Mouse (Mus musculus): ENCODE results near the gene Fhad1. TPM values are rescaled to one million over a fixed set of nuclear protein-coding genes. Genes with fewer than 3 reads are reported as not detected.

The Fhad1 gene
- polyA plus RNA-seq, 1 experiment from 2014 or later: 0.64 TPM

DNA sequence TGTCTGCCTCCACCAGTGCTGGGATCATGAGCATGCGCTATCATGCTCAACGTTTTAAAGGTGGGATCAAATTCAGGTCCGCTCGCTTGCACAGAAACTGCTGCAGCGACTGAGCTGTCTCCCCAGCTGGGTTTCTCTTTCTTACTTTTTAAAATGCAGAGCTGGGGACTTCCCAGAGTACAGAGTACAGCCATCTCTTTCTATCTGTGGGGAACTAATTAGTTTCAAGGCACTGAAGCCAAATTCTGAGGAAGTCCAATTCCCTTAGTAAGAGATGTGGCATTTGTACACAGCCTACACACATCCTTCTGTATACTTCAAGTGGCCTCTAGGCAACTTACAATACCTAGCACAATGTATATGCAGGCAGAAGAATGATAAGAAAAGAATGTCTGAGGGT, 62.1 kb downstream of the Fhad1 start:
- no peaks in the 10 kb centered on the region for H3K36me3 ChIP-seq (ENCODE audit: control insufficient read depth, insufficient read depth, low read length)
- H3K27me3 ChIP-seq (ENCODE audit: control insufficient read depth, insufficient read depth, low read length): no peaks in the 10 kb centered on the region
- 67% methylated on average over 5 of the region's 5 CpGs for WGBS
- H3K9me3 ChIP-seq (ENCODE audit: control insufficient read depth, low read length): 0 out of 2 replicates have a peak, but pooled peaks cover 2% of the 10 kb centered on the region
- ATAC-seq (ENCODE audit: insufficient number of reproducible peaks, low FRiP score, low TSS enrichment, low read depth): no peak
- H3K4me3 ChIP-seq (ENCODE audit: low read depth, low read length): no peak overlapping the region
- H3K4me1 ChIP-seq (ENCODE audit: control insufficient read depth, insufficient read depth, low read length): 0 out of 2 replicates have a peak, but pooled peaks cover 3% of the 10 kb centered on the region
- H3K4me2 ChIP-seq (ENCODE audit: low read depth, severe bottlenecking): no peak overlapping the region
- no peak overlapping the region for H3K27ac ChIP-seq (replicated peaks; ENCODE audit: low read depth, low read length)
- no peak overlapping the region for H3K9ac ChIP-seq (ENCODE audit: low read length)
- DNase-seq (ENCODE audit: low spot score): no peak

DNA sequence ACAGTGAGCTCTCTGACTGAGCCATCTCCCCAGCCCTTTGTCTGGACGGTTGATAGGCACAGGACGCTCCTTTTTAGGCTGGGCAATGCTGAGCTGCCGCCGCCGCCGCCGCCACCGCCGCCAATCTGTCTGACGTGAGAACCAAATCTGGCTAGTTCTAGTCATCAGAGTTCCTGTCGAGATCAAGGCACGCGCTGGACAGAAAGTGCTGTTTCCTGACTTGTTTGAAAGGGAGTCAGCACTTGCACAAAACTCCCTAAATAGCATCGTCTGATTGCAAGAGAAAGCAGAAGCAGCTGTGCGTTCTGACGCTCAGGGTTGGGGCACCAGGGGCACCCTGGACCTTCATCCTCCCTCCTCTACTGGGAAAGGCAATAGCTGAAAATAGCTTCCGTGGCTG, 62.8 kb downstream of the Fhad1 start:
- Histone ChIP-seq H3K4me2 (ENCODE audit: low read depth, severe bottlenecking) (no peak overlapping the region), H3K27ac (replicated peaks; ENCODE audit: low read depth, low read length) (no peak overlapping the region), H3K4me1 (ENCODE audit: control insufficient read depth, insufficient read depth, low read length) (no peaks in the 10 kb centered on the region), H3K27me3 (ENCODE audit: control insufficient read depth, insufficient read depth, low read length) (no peaks in the 10 kb centered on the region), H3K4me3 (ENCODE audit: low read depth, low read length) (no peak overlapping the region), H3K36me3 (ENCODE audit: control insufficient read depth, insufficient read depth, low read length) (no peaks in the 10 kb centered on the region), H3K9me3 (ENCODE audit: control insufficient read depth, low read length) (0 out of 2 replicates have a peak, but pooled peaks cover 2% of the 10 kb centered on the region), H3K9ac (ENCODE audit: low read length) (no peak overlapping the region)
- DNase-seq (ENCODE audit: low spot score): no peak
- 73% methylated on average over 17 of the region's 17 CpGs for WGBS
- ATAC-seq (ENCODE audit: insufficient number of reproducible peaks, low FRiP score, low TSS enrichment, low read depth): no peak

DNA sequence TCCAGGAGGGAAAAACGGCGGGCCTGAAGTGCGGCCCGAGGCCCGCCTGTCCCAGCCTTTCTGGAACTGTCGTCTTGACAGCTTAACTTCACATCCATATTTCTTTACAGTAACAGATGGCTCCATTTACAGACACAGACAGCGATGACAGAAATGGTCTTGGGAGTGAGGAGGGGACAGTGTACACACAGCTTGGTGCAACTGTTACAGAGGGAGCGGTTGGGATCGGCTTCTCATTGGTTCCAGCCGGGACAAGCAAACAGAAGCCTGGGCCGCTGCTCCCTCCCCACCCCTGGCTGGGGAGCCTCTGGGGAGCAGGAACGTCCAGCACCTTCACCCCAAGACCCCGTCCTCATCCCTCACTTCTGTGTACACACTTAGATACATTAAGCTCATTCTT, 65.4 kb downstream of the Fhad1 start:
- 72% methylated on average over 13 of the region's 13 CpGs for WGBS
- H3K36me3 ChIP-seq (ENCODE audit: control insufficient read depth, insufficient read depth, low read length): no peaks in the 10 kb centered on the region
- H3K27me3 ChIP-seq (ENCODE audit: control insufficient read depth, insufficient read depth, low read length): no peaks in the 10 kb centered on the region
- H3K27ac ChIP-seq (replicated peaks; ENCODE audit: low read depth, low read length): no peak overlapping the region
- H3K4me1 ChIP-seq (ENCODE audit: control insufficient read depth, insufficient read depth, low read length): no peaks in the 10 kb centered on the region
- DNase-seq (ENCODE audit: low spot score): no peak
- H3K4me2 ChIP-seq (ENCODE audit: low read depth, severe bottlenecking): no peak overlapping the region
- H3K4me3 ChIP-seq (ENCODE audit: low read depth, low read length): no peak overlapping the region
- no peak for ATAC-seq (ENCODE audit: insufficient number of reproducible peaks, low FRiP score, low TSS enrichment, low read depth)
- H3K9me3 ChIP-seq (ENCODE audit: control insufficient read depth, low read length): no peaks in the 10 kb centered on the region
- no peak overlapping the region for H3K9ac ChIP-seq (ENCODE audit: low read length)

DNA sequence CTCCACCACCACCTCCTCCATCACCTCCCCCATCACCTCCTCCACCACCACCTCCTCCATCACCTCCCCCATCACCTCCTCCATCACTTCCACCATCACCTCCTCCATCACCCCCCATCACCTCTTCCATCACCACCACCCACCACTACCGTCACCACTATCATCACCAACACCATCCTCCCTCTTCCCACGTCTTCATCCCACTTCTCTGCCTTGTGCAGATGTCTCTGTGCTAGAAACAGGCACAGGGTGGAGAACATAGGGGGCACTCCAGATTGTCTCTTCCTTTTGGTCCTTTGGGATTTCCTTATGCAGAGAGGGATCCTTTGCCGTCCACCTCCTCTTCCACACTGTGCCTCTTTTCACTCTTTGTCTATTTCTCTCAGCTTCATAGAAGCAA, 66.1 kb downstream of the Fhad1 start:
- H3K9ac ChIP-seq (ENCODE audit: low read length): no peak overlapping the region
- H3K4me1 ChIP-seq (ENCODE audit: control insufficient read depth, insufficient read depth, low read length): no peaks in the 10 kb centered on the region
- H3K27me3 ChIP-seq (ENCODE audit: control insufficient read depth, insufficient read depth, low read length): no peaks in the 10 kb centered on the region
- no peak overlapping the region for H3K4me2 ChIP-seq (ENCODE audit: low read depth, severe bottlenecking)
- WGBS: 80% methylated on average over 3 of the region's 3 CpGs
- no peak for ATAC-seq (ENCODE audit: insufficient number of reproducible peaks, low FRiP score, low TSS enrichment, low read depth)
- no peaks in the 10 kb centered on the region for H3K36me3 ChIP-seq (ENCODE audit: control insufficient read depth, insufficient read depth, low read length)
- no peak overlapping the region for H3K27ac ChIP-seq (replicated peaks; ENCODE audit: low read depth, low read length)
- H3K4me3 ChIP-seq (ENCODE audit: low read depth, low read length): no peak overlapping the region
- H3K9me3 ChIP-seq (ENCODE audit: control insufficient read depth, low read length): no peaks in the 10 kb centered on the region
- DNase-seq (ENCODE audit: low spot score): no peak

DNA sequence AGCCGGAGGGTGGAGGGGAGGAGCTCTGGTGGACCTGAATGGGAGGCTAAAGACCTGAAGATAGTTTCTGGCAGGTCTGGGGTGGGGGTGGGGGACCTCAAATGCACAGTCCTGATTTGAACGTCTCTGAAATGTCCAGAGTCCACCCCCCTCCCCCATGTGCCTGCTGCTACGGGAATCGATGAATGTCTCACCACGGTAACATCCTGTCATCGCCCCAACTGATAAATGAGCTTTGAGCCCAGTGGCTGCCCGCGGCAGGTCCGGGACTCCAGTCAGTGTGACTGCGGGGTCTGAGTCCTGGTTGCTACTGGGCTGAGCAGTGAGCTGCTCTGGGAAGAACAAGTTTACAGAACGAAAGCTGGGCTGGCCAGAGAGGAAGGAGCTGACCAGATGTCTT, 72.5 kb downstream of the Fhad1 start:
- Histone ChIP-seq H3K36me3 (ENCODE audit: control insufficient read depth, insufficient read depth, low read length) (no peaks in the 10 kb centered on the region), H3K27ac (replicated peaks; ENCODE audit: low read depth, low read length) (no peak overlapping the region), H3K4me1 (ENCODE audit: control insufficient read depth, insufficient read depth, low read length) (no peaks in the 10 kb centered on the region), H3K27me3 (ENCODE audit: control insufficient read depth, insufficient read depth, low read length) (no peaks in the 10 kb centered on the region), H3K9me3 (ENCODE audit: control insufficient read depth, low read length) (no peaks in the 10 kb centered on the region), H3K4me2 (ENCODE audit: low read depth, severe bottlenecking) (no peak overlapping the region), H3K4me3 (ENCODE audit: low read depth, low read length) (no peak overlapping the region), H3K9ac (ENCODE audit: low read length) (no peak overlapping the region)
- ATAC-seq (ENCODE audit: insufficient number of reproducible peaks, low FRiP score, low TSS enrichment, low read depth) (no peak), DNase-seq (ENCODE audit: low spot score) (no peak)
- 57% methylated on average over 11 of the region's 11 CpGs for WGBS

DNA sequence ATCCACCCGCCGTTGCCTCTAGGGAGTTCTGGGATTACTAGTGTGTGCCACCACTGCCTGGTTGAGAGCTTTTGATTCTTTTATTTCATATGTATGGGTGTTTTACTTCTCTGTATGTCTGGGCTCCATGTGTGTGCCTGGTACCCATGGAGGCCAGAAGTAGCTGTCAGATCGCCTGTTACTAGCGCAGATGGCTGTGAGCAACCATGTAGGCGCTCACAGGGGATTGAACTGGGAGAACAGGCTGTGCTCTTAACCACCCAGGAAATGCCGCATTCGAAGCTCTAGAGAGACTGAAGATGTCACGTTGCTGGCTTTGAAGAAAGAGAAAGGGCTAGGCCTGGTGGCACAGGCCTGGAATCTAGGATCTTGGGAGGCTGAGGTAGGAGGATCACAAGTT, 73.6 kb downstream of the Fhad1 start:
- WGBS: 85% methylated on average over 8 of the region's 8 CpGs
- no peak overlapping the region for H3K4me2 ChIP-seq (ENCODE audit: low read depth, severe bottlenecking)

DNA sequence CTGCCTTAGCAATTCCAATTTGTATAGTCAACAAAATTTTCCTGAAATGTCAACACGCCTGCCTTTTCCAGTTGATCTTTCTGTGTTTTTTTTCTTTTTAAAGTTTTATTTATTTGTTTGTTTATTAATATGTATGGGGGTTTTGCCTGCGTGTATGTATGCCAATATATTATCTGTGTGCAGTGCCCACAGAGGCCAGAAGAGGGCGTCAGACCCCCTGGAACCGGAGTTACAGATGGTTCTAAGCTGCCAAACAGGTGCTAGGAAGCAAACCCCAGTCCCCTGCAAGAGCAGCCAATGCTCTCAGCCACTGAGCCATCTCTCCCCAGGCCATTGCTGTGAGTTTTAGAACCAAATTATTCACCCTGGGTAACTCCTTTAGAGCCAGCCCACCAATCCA, 76.3 kb downstream of the Fhad1 start:
- Histone ChIP-seq H3K9ac (ENCODE audit: low read length) (no peak overlapping the region), H3K4me1 (ENCODE audit: control insufficient read depth, insufficient read depth, low read length) (no peaks in the 10 kb centered on the region), H3K27me3 (ENCODE audit: control insufficient read depth, insufficient read depth, low read length) (no peaks in the 10 kb centered on the region), H3K4me2 (ENCODE audit: low read depth, severe bottlenecking) (no peak overlapping the region), H3K4me3 (ENCODE audit: low read depth, low read length) (no peak overlapping the region), H3K27ac (replicated peaks; ENCODE audit: low read depth, low read length) (no peak overlapping the region), H3K9me3 (ENCODE audit: control insufficient read depth, low read length) (no peaks in the 10 kb centered on the region), H3K36me3 (ENCODE audit: control insufficient read depth, insufficient read depth, low read length) (no peaks in the 10 kb centered on the region)
- no peak for DNase-seq (ENCODE audit: low spot score)
- no peak for ATAC-seq (ENCODE audit: insufficient number of reproducible peaks, low FRiP score, low TSS enrichment, low read depth)
- WGBS: 75% methylated on average over 4 of the region's 4 CpGs

More for the DNA sequence above, 73.6 kb downstream of the Fhad1 start:
- Histone ChIP-seq H3K4me1 (ENCODE audit: control insufficient read depth, insufficient read depth, low read length) (no peaks in the 10 kb centered on the region), H3K36me3 (ENCODE audit: control insufficient read depth, insufficient read depth, low read length) (no peaks in the 10 kb centered on the region), H3K4me3 (ENCODE audit: low read depth, low read length) (no peak overlapping the region), H3K9ac (ENCODE audit: low read length) (no peak overlapping the region), H3K9me3 (ENCODE audit: control insufficient read depth, low read length) (no peaks in the 10 kb centered on the region), H3K27ac (replicated peaks; ENCODE audit: low read depth, low read length) (no peak overlapping the region), H3K27me3 (ENCODE audit: control insufficient read depth, insufficient read depth, low read length) (no peaks in the 10 kb centered on the region)
- DNase-seq (ENCODE audit: low spot score): no peak
- no peak for ATAC-seq (ENCODE audit: insufficient number of reproducible peaks, low FRiP score, low TSS enrichment, low read depth)

DNA sequence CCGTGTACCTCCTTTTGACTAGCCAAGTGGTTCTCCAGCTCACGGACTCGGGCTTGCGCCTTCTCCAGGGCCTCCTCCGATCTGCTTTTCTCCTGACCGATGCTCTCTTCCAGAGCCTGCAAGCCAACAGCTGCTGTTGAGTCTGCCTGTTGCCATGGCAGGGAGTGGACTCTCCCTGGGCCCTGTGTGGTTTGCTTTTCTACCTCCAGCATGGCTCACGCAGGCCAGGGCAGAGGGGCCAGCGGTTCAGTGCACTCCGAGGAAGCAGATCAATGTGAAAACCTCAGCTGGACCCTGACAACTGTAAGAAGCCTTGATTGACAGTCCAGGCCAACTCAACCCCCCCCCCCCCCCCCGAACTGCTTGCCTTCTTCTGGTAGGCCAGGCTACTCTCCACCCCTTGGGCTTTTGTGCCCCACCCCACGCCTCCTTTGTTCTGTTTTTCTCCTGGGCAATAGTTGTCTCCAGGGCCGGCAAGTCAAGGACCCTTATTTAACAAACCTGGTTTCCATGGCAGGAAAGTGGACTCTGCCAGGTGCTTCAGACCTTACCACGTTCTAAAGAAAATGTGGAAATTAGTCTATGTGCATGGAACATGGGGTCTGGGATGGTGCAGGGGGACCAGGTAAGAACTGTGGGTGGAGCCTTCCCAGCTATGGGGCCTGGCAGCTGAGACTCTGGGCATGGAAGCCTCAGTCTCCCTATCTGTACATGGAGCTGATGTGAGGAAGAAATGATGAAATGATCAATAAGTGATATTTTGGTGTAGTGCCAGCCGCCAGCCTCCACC, 81.9 kb downstream of the Fhad1 start:
- DNase-seq (ENCODE audit: low spot score): no peak
- Histone ChIP-seq H3K9ac (ENCODE audit: low read length) (no peak overlapping the region), H3K36me3 (ENCODE audit: control insufficient read depth, insufficient read depth, low read length) (no peaks in the 10 kb centered on the region), H3K4me2 (ENCODE audit: low read depth, severe bottlenecking) (no peak overlapping the region), H3K4me1 (ENCODE audit: control insufficient read depth, insufficient read depth, low read length) (no peaks in the 10 kb centered on the region), H3K27ac (replicated peaks; ENCODE audit: low read depth, low read length) (no peak overlapping the region), H3K9me3 (ENCODE audit: control insufficient read depth, low read length) (no peaks in the 10 kb centered on the region), H3K4me3 (ENCODE audit: low read depth, low read length) (no peak overlapping the region), H3K27me3 (ENCODE audit: control insufficient read depth, insufficient read depth, low read length) (no peaks in the 10 kb centered on the region)
- 84% methylated on average over 14 of the region's 14 CpGs for WGBS
- no peak for ATAC-seq (ENCODE audit: insufficient number of reproducible peaks, low FRiP score, low TSS enrichment, low read depth)

DNA sequence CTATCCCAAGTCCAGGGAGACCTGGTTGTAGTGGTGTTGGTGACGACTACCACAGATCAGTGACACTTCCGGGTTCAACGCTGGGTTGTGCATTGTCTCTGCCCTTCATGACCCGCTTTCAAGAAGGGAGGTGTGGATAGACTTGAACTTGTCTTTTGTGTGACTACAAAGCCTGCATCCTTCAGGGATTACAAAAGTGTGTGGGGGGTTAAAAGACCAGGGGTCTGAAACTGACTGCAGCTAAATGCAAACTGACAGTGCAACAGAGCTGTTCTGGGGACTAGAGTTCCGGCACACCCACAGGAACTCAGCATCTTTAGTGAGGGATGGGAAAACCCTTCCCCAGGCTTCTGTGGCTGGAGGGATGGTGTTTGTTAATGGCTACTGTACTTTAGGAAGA, 83.4 kb downstream of the Fhad1 start:
- H3K36me3 ChIP-seq (ENCODE audit: control insufficient read depth, insufficient read depth, low read length): no peaks in the 10 kb centered on the region
- H3K4me1 ChIP-seq (ENCODE audit: control insufficient read depth, insufficient read depth, low read length): no peaks in the 10 kb centered on the region
- no peaks in the 10 kb centered on the region for H3K27me3 ChIP-seq (ENCODE audit: control insufficient read depth, insufficient read depth, low read length)
- H3K4me3 ChIP-seq (ENCODE audit: low read depth, low read length): no peak overlapping the region
- H3K4me2 ChIP-seq (ENCODE audit: low read depth, severe bottlenecking): no peak overlapping the region
- 93% methylated on average over 5 of the region's 5 CpGs for WGBS
- H3K27ac ChIP-seq (replicated peaks; ENCODE audit: low read depth, low read length): no peak overlapping the region
- ATAC-seq (ENCODE audit: insufficient number of reproducible peaks, low FRiP score, low TSS enrichment, low read depth) (no peak), DNase-seq (ENCODE audit: low spot score) (no peak)
- H3K9me3 ChIP-seq (ENCODE audit: control insufficient read depth, low read length): no peaks in the 10 kb centered on the region
- no peak overlapping the region for H3K9ac ChIP-seq (ENCODE audit: low read length)
